Mouse (Mus musculus) C2C12 (cell line): ENCODE data around the gene Rabac1. TPM values are rescaled to one million over a fixed set of nuclear protein-coding genes. Genes with fewer than 3 reads are reported as not detected.

Experiments
- H3K27me3 ChIP-seq: one replicate; pipeline ENCODE4 v1.6.1; 2011; ENCODE audit not compliant: control insufficient read depth, insufficient read depth, insufficient read length
- H3K36me3 ChIP-seq: one replicate; pipeline ENCODE4 v1.6.1; 2011; ENCODE audit not compliant: control insufficient read depth, insufficient read depth
- H3K4me3 ChIP-seq: one replicate; pipeline ENCODE4 v1.5.1; 2011; ENCODE audit warnings: mild to moderate bottlenecking, control low read depth; ENCODE audit not compliant: poor library complexity, insufficient read depth, severe bottlenecking
- H3K79me2 ChIP-seq: one replicate; pipeline ENCODE4 v1.6.1; 2011; ENCODE audit not compliant: control insufficient read depth, insufficient read depth
- H3K79me3 ChIP-seq: one replicate; pipeline ENCODE4 v1.6.1; 2011; ENCODE audit warnings: low read depth, control low read depth
- H3ac ChIP-seq: one replicate; pipeline ENCODE3; 2011; ENCODE audit warnings: low read depth; ENCODE audit not compliant: control insufficient read depth, insufficient read length
- CEBPB ChIP-seq: IDR thresholded peaks from one replicate; pipeline ENCODE4 v1.6.1; 2011; ENCODE audit warnings: low read depth, mild to moderate bottlenecking, control low read depth, moderate library complexity
- CTCF ChIP-seq: IDR thresholded peaks from one replicate; pipeline ENCODE4 v1.5.1; 2011; ENCODE audit not compliant: control insufficient read depth, insufficient read depth, insufficient read length
- FOSL1 ChIP-seq: IDR thresholded peaks from one replicate; pipeline ENCODE4 v1.8.0; 2011; ENCODE audit warnings: mild to moderate bottlenecking, low read length; ENCODE audit not compliant: poor library complexity, insufficient read depth, severe bottlenecking
- MAX ChIP-seq: IDR thresholded peaks from one replicate; pipeline ENCODE4 v1.6.1; 2011; ENCODE audit warnings: mild to moderate bottlenecking, control low read depth
- MYOD1 ChIP-seq: IDR thresholded peaks from one replicate; pipeline ENCODE4 v1.6.1; 2011; ENCODE audit warnings: low read depth; ENCODE audit not compliant: control insufficient read depth, insufficient read length
- MYOG ChIP-seq: IDR thresholded peaks from one replicate; pipeline ENCODE4 v1.6.1; 2011; ENCODE audit not compliant: control insufficient read depth, insufficient read length; ENCODE audit errors: extremely low read depth
- USF1 ChIP-seq: IDR thresholded peaks from one replicate; pipeline ENCODE4 v1.6.1; 2011; ENCODE audit warnings: low read depth, mild to moderate bottlenecking, control low read depth, moderate library complexity
- polyA plus RNA-seq: library from polyadenylated mRNA; unstranded; fragments of >200 nt; fragmentation: generic; extraction: Trizol; gene quantifications from one replicate; pipeline ENCODE4 v1.2.1, GENCODE M21; 2012; ENCODE audit warnings: missing spikeins

Rabac1 gene
- polyA plus RNA-seq, 1 experiment: 208 TPM

GRCm38 (mm10) chr7:24949958-24950623, 22.5 kb downstream of the Rabac1 start:
- H3K79me3 ChIP-seq: no peaks in the 10 kb centered on the region
- H3K79me2 ChIP-seq: no peaks in the 10 kb centered on the region
- TF ChIP-seq MYOG (no peak), MAX (no peak), CTCF (peak; percentile 58)
- H3ac ChIP-seq: no peak overlapping the region
- H3K27me3 ChIP-seq: peaks cover 93% of the 10 kb centered on the region
- H3K36me3 ChIP-seq: no peaks in the 10 kb centered on the region
- H3K4me3 ChIP-seq: no peak overlapping the region

- H3K4me3 ChIP-seq: no peak overlapping the region
- peak overlapping the region; percentile 12 for H3ac ChIP-seq
- no peaks in the 10 kb centered on the region for H3K36me3 ChIP-seq
- H3K79me3 ChIP-seq: no peaks in the 10 kb centered on the region
- peaks cover 94% of the 10 kb centered on the region for H3K27me3 ChIP-seq
- TF ChIP-seq CEBPB (no peak), MYOD1 (no peak), MYOG (no peak), MAX (no peak), USF1 (no peak), FOSL1 (no peak), CTCF (no peak)
- H3K79me2 ChIP-seq: no peaks in the 10 kb centered on the region
Measured at GRCm38 (mm10) chr7:24948774-24949173, 23.8 kb downstream of the Rabac1 start.

- Histone ChIP-seq H3K79me3 (no peaks in the 10 kb centered on the region), H3K27me3 (peaks cover 96% of the 10 kb centered on the region), H3K4me3 (no peak overlapping the region), H3K79me2 (no peaks in the 10 kb centered on the region), H3K36me3 (no peaks in the 10 kb centered on the region), H3ac (no peak overlapping the region)
- TF ChIP-seq MYOG: no peak
- no peak for TF ChIP-seq CTCF
- TF ChIP-seq CEBPB: no peak
- no peak for TF ChIP-seq MYOD1
- no peak for TF ChIP-seq USF1
- TF ChIP-seq MAX: no peak
- no peak for TF ChIP-seq FOSL1
Measured at GRCm38 (mm10) chr7:24947316-24948048, 25.1 kb downstream of the Rabac1 start.

- no peaks in the 10 kb centered on the region for H3K79me2 ChIP-seq
- no peaks in the 10 kb centered on the region for H3K36me3 ChIP-seq
- peaks cover 97% of the 10 kb centered on the region for H3K27me3 ChIP-seq
- TF ChIP-seq MAX (no peak), FOSL1 (no peak), MYOG (no peak), CTCF (no peak), USF1 (no peak), MYOD1 (no peak), CEBPB (no peak)
- no peaks in the 10 kb centered on the region for H3K79me3 ChIP-seq
- H3ac ChIP-seq: no peak within 1 kb of the TSS
- no peak within 1 kb of the TSS for H3K4me3 ChIP-seq
Measured at GRCm38 (mm10) chr7:24944257-24944950, 28.1 kb downstream of the Rabac1 start, which contains the start of gene Gm4881. TSS of gene Gm4881 (minus strand) at chr7:24944494.

GRCm38 (mm10) chr7:24943641-24944040, 28.9 kb downstream of the Rabac1 start:
- no peaks in the 10 kb centered on the region for H3K36me3 ChIP-seq
- peaks cover 98% of the 10 kb centered on the region for H3K27me3 ChIP-seq
- H3K79me2 ChIP-seq: no peaks in the 10 kb centered on the region
- H3K4me3 ChIP-seq: no peak overlapping the region
- H3ac ChIP-seq: no peak overlapping the region
- TF ChIP-seq USF1: no peak
- TF ChIP-seq CEBPB: no peak
- TF ChIP-seq FOSL1: no peak
- no peak for TF ChIP-seq MAX
- TF ChIP-seq CTCF: no peak
- TF ChIP-seq MYOG: no peak
- no peak for TF ChIP-seq MYOD1
- H3K79me3 ChIP-seq: no peaks in the 10 kb centered on the region

GRCm38 (mm10) chr7:24931651-24932050, 40.9 kb downstream of the Rabac1 start:
- H3K79me3 ChIP-seq: no peaks in the 10 kb centered on the region
- H3K36me3 ChIP-seq: no peaks in the 10 kb centered on the region
- H3K27me3 ChIP-seq: peaks cover 71% of the 10 kb centered on the region
- H3K4me3 ChIP-seq: no peak overlapping the region
- TF ChIP-seq MYOG (no peak), CTCF (no peak), MYOD1 (no peak), FOSL1 (no peak), MAX (no peak), USF1 (no peak), CEBPB (no peak)
- no peak overlapping the region for H3ac ChIP-seq
- no peaks in the 10 kb centered on the region for H3K79me2 ChIP-seq
